Mouse (Mus musculus) liver, embryonic 14.5 days (tissue): ENCODE measurements around the gene Rims1. TPM values are rescaled to one million over a fixed set of nuclear protein-coding genes. Genes with fewer than 3 reads are reported as not detected.

Experiments used
- ATAC-seq: fragments of 200-750 bp; cut with Nextera tagmentation; 2 replicates; pipeline ENCODE4 v1.8.0; 2017; ENCODE audit warnings: moderate number of reproducible peaks, mild to moderate bottlenecking, moderate library complexity; ENCODE audit not compliant: insufficient read depth
- DNase-seq, 3 experiments: peaks; one replicate each; pipeline ENCODE4 v3.0.0-alpha.2; 2012 to 2013; ENCODE audit warnings: low read depth in 3 of 3, low spot score in 3 of 3
- H3K27ac ChIP-seq: fragments of 300-500 bp; sonication (generic); 2 replicates; pipeline ENCODE4 v1.5.1; 2014; ENCODE audit warnings: moderate library complexity, mild to moderate bottlenecking, control low read depth, inconsistent platforms
- H3K27me3 ChIP-seq: fragments of 300-500 bp; sonication (generic); 2 replicates; pipeline ENCODE4 v1.6.1; 2014; ENCODE audit warnings: mild to moderate bottlenecking, low read length, moderate library complexity; ENCODE audit not compliant: control insufficient read depth, insufficient read depth
- H3K36me3 ChIP-seq: fragments of 300-500 bp; sonication (generic); replicated peaks from 2 replicates; pipeline ENCODE4 v1.6.1; 2014; ENCODE audit warnings: low read depth; ENCODE audit not compliant: control insufficient read depth, insufficient read depth
- H3K4me1 ChIP-seq, 2 experiments: fragments of 200-500 bp in 1 of 2; fragments of 300-500 bp in 1 of 2; sonication (generic) in 1 of 2; replicated peaks; 2 replicates each; pipeline ENCODE4 v1.6.1; 2012 to 2014; ENCODE audit warnings: antibody characterized with exemption in 1 of 2, inconsistent platforms in 1 of 2, low read length in 1 of 2; ENCODE audit not compliant: control insufficient read depth in 2 of 2, insufficient read depth in 2 of 2
- H3K4me2 ChIP-seq: fragments of 300-500 bp; sonication (generic); 2 replicates; pipeline ENCODE4 v1.6.1; 2014; ENCODE audit warnings: low read depth, mild to moderate bottlenecking, control low read depth, moderate library complexity
- H3K4me3 ChIP-seq, 2 experiments: fragments of 200-500 bp in 1 of 2; fragments of 300-500 bp in 1 of 2; sonication (generic) in 1 of 2; 2 replicates each; pipeline ENCODE4 v1.5.1; 2012 to 2014; ENCODE audit warnings: low read depth in 2 of 2, low read length in 2 of 2, mild to moderate bottlenecking in 2 of 2, control low read depth in 1 of 2, inconsistent platforms in 1 of 2, moderate library complexity in 1 of 2; ENCODE audit not compliant: insufficient read depth in 1 of 2
- H3K9ac ChIP-seq: fragments of 300-500 bp; sonication (generic); replicated peaks from 2 replicates; pipeline ENCODE4 v1.6.1; 2014; ENCODE audit warnings: mild to moderate bottlenecking, control low read depth, moderate library complexity
- H3K9me3 ChIP-seq: fragments of 300-500 bp; sonication (generic); 2 replicates; pipeline ENCODE4 v1.6.1; 2016; ENCODE audit warnings: low read length, mixed read lengths; ENCODE audit not compliant: control insufficient read depth
- CTCF ChIP-seq: IDR thresholded peaks from 2 replicates; pipeline ENCODE4 v1.5.1; 2016; ENCODE audit warnings: antibody characterized with exemption, low read depth, control low read depth
- EP300 ChIP-seq: IDR thresholded peaks from 2 replicates; pipeline ENCODE4 v1.6.1; 2016; ENCODE audit warnings: antibody characterized with exemption, low read depth
- WGBS: fragments of 180-500 bp; shearing (Covaris S2); extraction: QIAGEN DNeasy Blood & Tissue Kit; methylation state at CpG from one replicate; pipeline ENCODE4 v1.1.7; 2014; ENCODE audit not compliant: insufficient replicate concordance; 5-methylcytosine and 5-hydroxymethylcytosine counted together
- polyA plus RNA-seq, 2 experiments: library from polyadenylated mRNA; depleted of rRNA in 1 of 2; stranded (reverse) in 1 of 2; unstranded in 1 of 2; fragments of >200 nt; fragmentation: Nextera tagmentation in 1 of 2; extraction: Ambion mirVana in 1 of 2; gene quantifications; 2 replicates each; pipeline versions ENCODE4 v1.2.1 to v1.2.3; 2012 to 2014

The Rims1 gene
- polyA plus RNA-seq, 2 experiments, result 0.02 TPM; not detected in 1

- no peak overlapping the region for H3K4me3 ChIP-seq
- no peak for TF ChIP-seq EP300
- TF ChIP-seq CTCF, result no peak
- ATAC-seq, result no peak
- H3K9me3 ChIP-seq, result no peaks in the 10 kb centered on the region
- DNase-seq, result no peak
- H3K27me3 ChIP-seq, result no peaks in the 10 kb centered on the region
- 30% methylated on average over 2 of the region's 2 CpGs for WGBS
- H3K36me3 ChIP-seq, result no peaks in the 10 kb centered on the region
- H3K4me1 ChIP-seq, result no peaks in the 10 kb centered on the region
- no peak overlapping the region for H3K9ac ChIP-seq
- no peak overlapping the region for H3K27ac ChIP-seq
- H3K4me2 ChIP-seq, result no peak overlapping the region
These were observed 490.3 kb downstream of the Rims1 start for GRCm38 (mm10) chr1:22315537-22315936.

GRCm38 (mm10) chr1:22311471-22311870 is 494.3 kb downstream of the Rims1 start:
- 57% methylated on average over 7 of the region's 7 CpGs for WGBS
- no peak for DNase-seq
- H3K4me2 ChIP-seq, result no peak overlapping the region
- TF ChIP-seq CTCF, result no peak
- no peak for TF ChIP-seq EP300
- no peak overlapping the region for H3K27ac ChIP-seq
- H3K9ac ChIP-seq, result no peak overlapping the region
- H3K27me3 ChIP-seq, result no peaks in the 10 kb centered on the region
- no peaks in the 10 kb centered on the region for H3K4me1 ChIP-seq
- no peaks in the 10 kb centered on the region for H3K9me3 ChIP-seq
- no peaks in the 10 kb centered on the region for H3K36me3 ChIP-seq
- no peak for ATAC-seq
- no peak overlapping the region for H3K4me3 ChIP-seq

DNA sequence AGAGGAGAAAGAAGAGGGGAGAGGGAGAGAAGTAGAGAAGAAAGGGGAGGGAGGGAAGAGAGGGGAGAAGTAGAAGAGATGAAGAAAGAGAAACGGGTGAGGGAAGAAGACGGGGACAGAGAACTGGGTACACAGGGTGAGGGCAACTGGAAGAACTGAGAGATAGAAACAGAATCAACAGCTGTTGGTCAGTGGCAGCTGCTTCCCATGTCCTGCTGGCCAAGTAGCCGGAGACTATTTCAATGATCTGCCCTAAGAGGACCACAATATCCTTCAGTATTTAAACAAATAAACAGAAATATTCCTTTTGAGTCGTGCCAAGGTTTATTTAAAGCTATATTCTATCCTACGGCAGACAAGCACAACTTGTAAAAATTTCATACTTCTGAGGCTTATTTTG is 499.3 kb downstream of the Rims1 start:
- H3K4me1 ChIP-seq, result no peaks in the 10 kb centered on the region
- no peak for DNase-seq
- no peak overlapping the region for H3K27ac ChIP-seq
- no peaks in the 10 kb centered on the region for H3K9me3 ChIP-seq
- no peaks in the 10 kb centered on the region for H3K36me3 ChIP-seq
- H3K4me3 ChIP-seq, result no peak overlapping the region
- WGBS, result 69% methylated on average over 5 of the region's 5 CpGs
- no peaks in the 10 kb centered on the region for H3K27me3 ChIP-seq
- no peak overlapping the region for H3K9ac ChIP-seq
- ATAC-seq, result no peak
- H3K4me2 ChIP-seq, result no peak overlapping the region
- TF ChIP-seq CTCF (no peak), EP300 (no peak)

- no peak overlapping the region for H3K4me3 ChIP-seq
- ATAC-seq, result no peak
- H3K27me3 ChIP-seq, result no peaks in the 10 kb centered on the region
- 48% methylated on average over 1 of the region's 1 CpGs for WGBS
- no peaks in the 10 kb centered on the region for H3K36me3 ChIP-seq
- no peak overlapping the region for H3K27ac ChIP-seq
- H3K9me3 ChIP-seq, result no peaks in the 10 kb centered on the region
- DNase-seq, result no peak
- H3K9ac ChIP-seq, result no peak overlapping the region
- no peak overlapping the region for H3K4me2 ChIP-seq
- no peak for TF ChIP-seq EP300
- TF ChIP-seq CTCF, result no peak
- H3K4me1 ChIP-seq, result no peaks in the 10 kb centered on the region
These were observed 499.9 kb downstream of the Rims1 start for GRCm38 (mm10) chr1:22305932-22306331.

- Histone ChIP-seq H3K27ac (no peak overlapping the region), H3K27me3 (no peaks in the 10 kb centered on the region), H3K36me3 (no peaks in the 10 kb centered on the region), H3K4me3 (no peak overlapping the region), H3K4me1 (no peaks in the 10 kb centered on the region), H3K9me3 (no peaks in the 10 kb centered on the region), H3K4me2 (no peak overlapping the region), H3K9ac (no peak overlapping the region)
- 22% methylated on average over 3 of the region's 3 CpGs for WGBS
- DNase-seq (no peak), ATAC-seq (no peak)
- TF ChIP-seq EP300 (no peak), CTCF (no peak)
These were observed 511.8 kb downstream of the Rims1 start for GRCm38 (mm10) chr1:22293953-22294352.

GRCm38 (mm10) chr1:22293310-22293709 is 512.5 kb downstream of the Rims1 start:
- ATAC-seq (no peak), DNase-seq (no peak)
- H3K27ac ChIP-seq, result no peak overlapping the region
- H3K9me3 ChIP-seq, result no peaks in the 10 kb centered on the region
- no peak for TF ChIP-seq EP300
- no peak for TF ChIP-seq CTCF
- H3K36me3 ChIP-seq, result no peaks in the 10 kb centered on the region
- no peak overlapping the region for H3K9ac ChIP-seq
- H3K4me3 ChIP-seq, result no peak overlapping the region
- no peaks in the 10 kb centered on the region for H3K4me1 ChIP-seq
- WGBS, result 54% methylated on average over 2 of the region's 2 CpGs
- H3K4me2 ChIP-seq, result no peak overlapping the region
- no peaks in the 10 kb centered on the region for H3K27me3 ChIP-seq
